Mouse (Mus musculus): ENCODE data around the gene Coq10a.
"Not testable (repeated sequence)": the region's sequence is repeated elsewhere in the genome, so short reads cannot be mapped to it uniquely, and the experiment has no call there.

Coq10a gene

GRCm38 (mm10) chr10:128344568-128345275 lies 24.1 kb downstream of the Coq10a start:
- DNase-seq (ENCODE audit: low spot score in 2 of 2), result peak; percentile 46 to 66

DNA sequence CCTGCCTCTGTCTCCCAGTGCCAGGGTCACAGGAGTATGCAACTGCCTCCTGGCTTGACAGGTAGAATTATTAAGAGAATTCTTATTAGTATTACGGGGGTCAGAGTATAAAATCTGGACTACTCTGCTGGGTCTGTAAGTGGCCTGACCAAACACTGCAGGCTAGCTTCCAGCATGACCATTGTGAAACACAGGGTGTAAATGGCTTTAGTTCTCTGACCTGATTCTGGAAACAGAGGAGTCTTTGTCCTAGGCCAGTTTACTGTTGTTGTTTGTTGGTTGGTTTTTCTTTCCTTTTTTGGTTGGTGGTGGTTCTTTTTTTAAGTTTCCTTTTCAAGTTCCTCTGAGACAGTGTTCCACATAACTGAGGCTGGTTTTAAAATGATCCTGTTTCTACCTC lies 25.4 kb downstream of the Coq10a start:
- no peak for DNase-seq (ENCODE audit: low spot score in 2 of 2)

GRCm38 (mm10) chr10:128340257-128340656 lies 28.5 kb downstream of the Coq10a start:
- no peak for DNase-seq (ENCODE audit: low spot score in 2 of 2)

DNA sequence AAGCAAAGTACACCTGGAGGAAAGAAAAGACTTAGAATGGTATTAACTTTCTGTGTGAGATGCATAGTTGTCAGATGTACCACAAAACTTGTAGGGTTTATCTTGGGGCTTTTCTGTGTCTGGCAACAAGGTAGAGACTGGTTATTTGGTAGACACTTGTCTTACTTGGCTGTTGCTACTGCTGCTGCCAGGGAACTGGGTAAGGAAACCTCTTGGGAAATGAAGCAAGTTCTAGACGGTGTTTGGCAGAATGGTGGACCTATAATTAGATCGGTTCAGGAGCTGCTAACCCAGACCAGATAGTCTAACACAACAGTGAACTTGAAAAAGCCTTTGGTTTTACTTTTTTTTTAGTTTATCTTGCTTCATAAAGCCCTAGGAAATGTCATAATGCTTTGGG lies 29.8 kb downstream of the Coq10a start:
- no peak for DNase-seq (ENCODE audit: low spot score in 2 of 2)

DNA sequence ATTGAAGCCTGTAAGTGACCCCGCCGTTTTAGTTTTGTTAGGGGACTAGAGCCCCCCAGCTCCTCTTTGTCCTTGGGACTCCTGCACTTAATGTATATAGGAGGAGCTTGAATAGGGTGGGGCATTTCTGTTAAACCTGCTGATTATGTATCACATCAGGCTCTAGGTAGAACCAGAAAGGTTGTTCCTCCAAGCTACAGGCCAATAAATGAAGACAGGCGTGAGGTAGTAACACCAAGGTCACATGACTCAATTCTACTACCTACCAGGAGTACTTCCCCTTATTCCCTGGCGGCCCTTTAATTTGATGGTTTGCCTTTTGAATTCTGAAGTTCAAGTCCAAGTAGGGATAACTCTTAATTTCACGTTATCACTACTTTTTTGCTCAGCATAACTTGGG lies 30.4 kb downstream of the Coq10a start:
- DNase-seq (ENCODE audit: low spot score in 2 of 2), result no peak

DNA sequence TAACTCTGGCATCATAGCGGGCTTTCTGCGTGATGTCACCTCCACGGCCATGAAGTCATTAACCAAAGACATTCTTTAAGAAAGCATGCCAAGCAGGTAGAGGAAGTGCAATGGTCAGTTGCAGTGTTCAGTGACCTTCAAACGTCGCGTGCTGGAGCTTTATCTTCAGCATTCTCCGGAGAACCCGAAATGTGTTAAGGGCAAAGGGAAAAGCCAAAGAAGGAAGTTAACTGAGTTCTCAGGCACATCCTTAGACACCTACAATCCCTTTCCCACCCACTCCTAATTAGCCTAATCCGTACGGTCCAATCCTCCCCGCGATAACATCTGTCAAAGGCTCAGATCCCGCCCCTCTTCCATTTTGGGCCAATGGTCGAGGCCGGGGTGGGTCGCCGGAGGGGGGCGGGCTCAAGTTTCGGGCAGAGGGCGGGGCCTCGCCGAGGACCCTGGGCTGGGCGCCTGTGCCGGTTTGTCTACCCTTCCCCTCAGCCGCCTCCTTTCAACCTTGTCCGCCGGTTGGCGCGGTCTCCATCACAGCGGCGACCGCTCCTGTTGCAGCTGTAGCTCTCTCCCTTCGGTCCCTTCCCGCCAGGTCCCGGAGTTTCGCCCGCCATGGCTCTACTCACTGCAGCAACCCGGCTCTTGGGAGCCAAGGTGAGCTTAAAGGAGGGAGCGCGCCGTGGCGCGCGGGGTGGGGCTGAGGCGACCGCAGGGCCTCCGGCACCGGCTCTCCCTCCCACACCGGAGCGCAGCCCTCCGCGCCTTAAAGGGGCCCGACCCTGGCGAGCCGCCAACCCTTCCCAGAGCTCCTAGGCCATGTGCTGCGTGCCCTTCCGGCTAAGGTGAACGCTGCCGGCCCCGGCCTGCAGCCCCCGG lies 31.3 kb downstream of the Coq10a start, which contains the start of gene Cs:
TSS of gene Cs (plus strand) at position 429 of the 876 bp plus-strand sequence.
- peak; percentile 96 to 97 for DNase-seq (ENCODE audit: low spot score in 2 of 2)

GRCm38 (mm10) chr10:128336597-128336996 lies 32.2 kb downstream of the Coq10a start:
- DNase-seq (ENCODE audit: low spot score in 2 of 2), result no peak

GRCm38 (mm10) chr10:128336195-128336594 lies 32.6 kb downstream of the Coq10a start:
- no peak for DNase-seq (ENCODE audit: low spot score in 2 of 2)

- peak in 1 of 2 experiments; percentile 78 for DNase-seq (ENCODE audit: low spot score in 2 of 2)
Observed at GRCm38 (mm10) chr10:128335582-128335981, 33.2 kb downstream of the Coq10a start.

- not testable (repeated sequence) for DNase-seq (ENCODE audit: low spot score in 2 of 2)
Observed at GRCm38 (mm10) chr10:128332358-128333249, 36.2 kb downstream of the Coq10a start.

DNA sequence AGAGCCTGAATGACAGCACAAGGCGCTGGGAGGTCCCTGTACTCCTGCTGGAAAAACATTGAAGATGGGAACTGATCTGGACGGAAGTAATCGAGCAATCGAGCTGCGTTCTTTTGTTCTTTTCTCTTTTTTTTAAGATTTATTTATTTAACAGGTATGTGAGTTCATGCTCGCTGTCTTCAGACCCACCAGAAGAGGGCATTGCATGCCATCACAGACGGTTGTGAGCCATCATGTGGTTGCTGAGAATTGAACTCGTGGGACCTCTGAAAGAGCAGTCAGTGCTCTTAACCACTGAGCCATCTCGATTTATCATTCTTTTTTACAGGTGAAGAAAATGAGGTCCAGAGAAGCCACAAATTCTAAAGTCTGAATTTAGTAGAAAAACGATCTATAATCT lies 41.2 kb downstream of the Coq10a start:
- no peak for DNase-seq (ENCODE audit: low spot score in 2 of 2)

GRCm38 (mm10) chr10:128326825-128327224 lies 42.0 kb downstream of the Coq10a start:
- no peak for DNase-seq (ENCODE audit: low spot score in 2 of 2)

- DNase-seq (ENCODE audit: low spot score in 2 of 2), result no peak
Observed at GRCm38 (mm10) chr10:128323516-128323915, 45.3 kb downstream of the Coq10a start.

DNA sequence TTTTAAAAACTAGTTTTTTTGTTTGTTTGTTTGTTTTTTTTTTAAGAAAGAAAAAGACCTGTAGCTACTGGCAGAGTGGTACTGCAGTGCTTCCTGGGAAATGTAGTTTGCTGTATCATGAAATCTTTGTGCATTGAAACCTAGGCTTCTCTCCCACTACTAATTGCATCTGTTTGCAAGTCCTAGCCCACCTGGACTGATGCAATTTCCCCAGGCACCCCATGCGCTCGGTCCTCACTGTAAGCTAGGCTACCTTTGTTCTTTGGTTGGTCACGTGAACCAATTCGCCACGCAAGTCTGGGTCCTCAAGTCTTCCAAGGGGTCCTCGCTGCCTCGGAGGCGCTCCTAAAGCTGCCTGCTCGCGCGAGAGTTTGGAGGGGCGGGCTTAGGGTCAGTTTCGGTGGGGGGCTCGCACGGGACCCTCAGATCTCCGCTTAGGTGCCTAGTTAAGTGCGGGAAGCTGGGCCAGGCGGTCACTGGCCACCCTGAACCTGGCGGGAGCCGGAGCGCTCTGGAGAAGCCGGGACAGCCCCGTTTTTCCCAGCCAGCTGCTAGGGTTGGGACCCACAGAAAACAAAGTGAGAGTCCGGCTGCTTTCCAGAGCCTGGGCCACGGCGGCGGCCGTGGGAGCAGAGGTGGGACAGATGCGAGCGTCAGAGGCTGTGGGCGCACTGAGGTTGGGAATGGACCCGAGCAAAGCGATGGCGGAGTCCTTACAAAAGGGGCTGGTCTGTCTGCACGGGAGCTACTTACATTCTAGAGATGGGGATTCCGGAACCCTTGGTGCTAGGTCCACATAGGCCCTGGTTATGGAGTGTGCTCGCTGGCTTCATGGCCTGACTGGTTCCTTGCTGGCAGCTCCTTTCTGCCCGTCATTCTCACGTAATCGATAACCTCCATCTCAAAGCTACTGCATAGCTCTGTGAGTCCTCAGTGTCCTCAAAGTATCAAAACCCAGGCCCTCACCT lies 46.4 kb downstream of the Coq10a start, which contains the start of gene Cnpy2:
TSS of gene Cnpy2 (plus strand) at position 319 of the 968 bp plus-strand sequence.
- DNase-seq (ENCODE audit: low spot score in 2 of 2), result peak; percentile 84 to 87

DNA sequence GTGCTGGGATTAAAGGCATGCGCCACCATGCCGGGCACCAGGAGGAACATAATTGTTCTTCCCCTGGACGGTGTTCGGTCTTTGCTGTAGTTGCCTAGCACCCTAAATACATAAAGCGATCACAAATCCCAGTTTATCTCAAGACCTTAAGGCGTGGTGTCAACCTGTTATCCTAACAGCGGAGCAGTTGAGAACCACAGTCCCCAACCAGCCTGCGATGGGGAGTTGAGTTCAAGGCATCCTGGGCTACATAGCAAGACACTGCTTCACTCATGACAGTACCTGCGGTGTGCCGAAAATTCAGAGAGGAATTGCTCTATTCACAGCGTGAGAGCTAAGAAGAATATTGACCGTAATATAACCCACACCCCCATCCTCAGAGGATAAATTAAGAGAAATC lies 47.2 kb downstream of the Coq10a start:
- DNase-seq (ENCODE audit: low spot score in 2 of 2), result no peak

DNA sequence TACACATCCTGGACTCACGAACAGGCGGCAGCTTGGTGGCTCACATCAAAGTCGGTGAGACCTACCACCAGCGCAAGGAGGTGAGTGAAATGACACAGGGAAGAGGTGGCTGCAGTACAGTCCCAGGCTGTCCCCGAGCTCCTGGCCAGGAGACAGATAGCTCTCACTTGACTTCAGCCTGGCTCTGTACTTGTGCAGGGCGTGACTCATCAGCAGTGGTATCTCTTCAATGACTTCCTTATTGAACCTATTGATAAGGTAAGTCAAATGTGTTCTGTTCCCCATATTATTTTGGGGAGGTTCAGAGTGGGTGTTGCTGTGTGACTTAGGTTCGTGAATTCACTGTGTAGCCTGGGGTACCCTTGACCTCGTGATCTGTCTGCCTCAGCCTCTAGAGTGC lies 53.2 kb downstream of the Coq10a start:
- no peak for DNase-seq (ENCODE audit: low spot score in 2 of 2)

Data from urinary bladder, postnatal 4 days (tissue).